Mouse (Mus musculus) testis, adult 2 months (tissue): Measurements from ENCODE around the gene Zfp536.
A peak's percentile ranks its signal among the peaks of the same experiment; 100 is the strongest.

Source experiments
- CTCF ChIP-seq: fragments of 200-500 bp; IDR thresholded peaks from 2 replicates; pipeline ENCODE4 v1.5.1; 2012; ENCODE audit warnings: low read depth, mild to moderate bottlenecking, inconsistent platforms, low read length, moderate library complexity; ENCODE audit not compliant: control insufficient read depth, insufficient read depth, insufficient replicate concordance
- POLR2A ChIP-seq: fragments of 200-500 bp; IDR thresholded peaks from 2 replicates; pipeline ENCODE4 v1.6.1; 2012; ENCODE audit warnings: low read depth, mild to moderate bottlenecking, inconsistent platforms, low read length, moderate library complexity; ENCODE audit not compliant: control insufficient read depth

DNA sequence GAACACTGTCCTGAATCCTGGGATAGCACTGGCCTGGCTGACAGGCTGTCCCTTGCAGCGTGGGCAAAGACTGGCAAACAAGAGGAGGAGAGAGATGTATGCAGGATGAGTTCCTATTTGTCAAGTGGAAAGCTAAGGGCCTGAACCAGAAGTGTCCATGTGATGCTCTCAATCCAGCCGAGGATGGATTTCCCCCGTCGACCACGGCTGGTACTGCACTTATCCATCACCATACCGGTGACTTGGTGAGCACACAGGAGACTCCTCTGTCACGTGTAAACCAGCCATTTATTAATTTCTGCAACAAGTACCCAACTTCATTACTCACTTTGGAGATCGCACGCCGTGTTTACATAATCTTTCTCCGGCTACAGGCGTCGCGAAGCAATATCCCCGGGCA lies 224.6 kb downstream of the Zfp536 start:
- TF ChIP-seq POLR2A (no peak), CTCF (0 out of 2 replicates have a peak, but pooled peaks have one; percentile 15)
